Mouse (Mus musculus) ES-E14 (cell line): ENCODE results near the gene Insl3. TPM values are rescaled to one million over a fixed set of nuclear protein-coding genes. Genes with fewer than 3 reads are reported as not detected.
A peak's percentile ranks its signal among the peaks of the same experiment; 100 is the strongest.

Experiments
- DNase-seq: peaks from one replicate; pipeline ENCODE4 v3.0.0-alpha.2; 2013; ENCODE audit warnings: low read depth, low spot score
- H3K27ac ChIP-seq: 2 replicates; pipeline ENCODE4 v1.5.1; 2012; ENCODE audit warnings: low read depth, mild to moderate bottlenecking, low read length, moderate library complexity, mixed read lengths; ENCODE audit not compliant: poor library complexity, insufficient read depth, severe bottlenecking
- H3K36me3 ChIP-seq: 2 replicates; pipeline ENCODE4 v1.6.1; 2012; ENCODE audit warnings: mild to moderate bottlenecking, low read length, moderate library complexity, mixed read lengths; ENCODE audit not compliant: control insufficient read depth, poor library complexity, insufficient read depth, severe bottlenecking
- H3K4me1 ChIP-seq, 2 experiments: fragments of 150-350 bp in 1 of 2; sonication (generic) in 1 of 2; 2 replicates each; pipeline ENCODE4 v1.6.1; 2012; ENCODE audit warnings: low read length in 2 of 2, mild to moderate bottlenecking in 1 of 2, mixed read lengths in 1 of 2; ENCODE audit not compliant: control insufficient read depth in 2 of 2, insufficient read depth in 2 of 2, poor library complexity in 1 of 2
- H3K4me3 ChIP-seq, 2 experiments: fragments of 150-350 bp in 1 of 2; sonication (generic) in 1 of 2; 2 replicates each; pipeline ENCODE4 v1.5.1; 2012; ENCODE audit warnings: low read length in 2 of 2, low read depth in 1 of 2, mild to moderate bottlenecking in 1 of 2, mixed read lengths in 1 of 2; ENCODE audit not compliant: insufficient read depth in 1 of 2, poor library complexity in 1 of 2, severe bottlenecking in 1 of 2
- H3K9ac ChIP-seq: 2 replicates; pipeline ENCODE4 v1.6.1; 2012; ENCODE audit warnings: low read depth, mild to moderate bottlenecking, low read length, mixed read lengths; ENCODE audit not compliant: poor library complexity, insufficient read depth, severe bottlenecking
- H3K9me3 ChIP-seq: fragments of 150-350 bp; sonication (generic); 2 replicates; pipeline ENCODE4 v1.6.1; 2012; ENCODE audit warnings: low read depth, mild to moderate bottlenecking, low read length; ENCODE audit not compliant: control insufficient read depth, insufficient read depth
- CHD2 ChIP-seq: IDR thresholded peaks from 2 replicates; pipeline ENCODE4 v1.6.1; 2014; ENCODE audit warnings: mild to moderate bottlenecking, low read depth, low read length, inconsistent platforms
- HCFC1 ChIP-seq: IDR thresholded peaks from 2 replicates; pipeline ENCODE4 v1.6.1; 2012; ENCODE audit warnings: low read length, inconsistent platforms, borderline replicate concordance; ENCODE audit not compliant: insufficient read depth
- MAFK ChIP-seq: IDR thresholded peaks from 2 replicates; pipeline ENCODE4 v1.6.1; 2014; ENCODE audit warnings: mild to moderate bottlenecking, low read depth, low read length, inconsistent platforms; ENCODE audit not compliant: insufficient read depth
- ZC3H11A ChIP-seq: IDR thresholded peaks from 2 replicates; pipeline ENCODE4 v1.6.1; 2012; ENCODE audit warnings: low read depth, mild to moderate bottlenecking, inconsistent platforms, low read length, borderline replicate concordance
- ZNF384 ChIP-seq: IDR thresholded peaks from 2 replicates; pipeline ENCODE4 v1.6.1; 2012; ENCODE audit warnings: low read depth, low read length, inconsistent platforms
- in situ Hi-C, 2 experiments: fragments of 600-800 bp; cut with MboI; formaldehyde crosslinking; loops; one replicate each; pipeline ENCODE4 v1.15.1; 2025; ENCODE audit warnings: low sequenced_read_pairs in 2 of 2, inconsistent platforms in 1 of 2; ENCODE audit not compliant: unreplicated experiment in 2 of 2
- total RNA-seq: library from RNA; depleted of rRNA; stranded (reverse); fragments of 300-350 nt; gene quantifications from 2 replicates; pipeline ENCODE4 v1.2.3, GENCODE M21; 2012

The Insl3 gene
- total RNA-seq, 1 experiment, result 3.0 TPM

GRCm38 (mm10) chr8:71682832-71683231, 6.2 kb upstream of the Insl3 start:
- Histone ChIP-seq H3K4me1 (peaks cover 0 to 38% of the 10 kb centered on the region in 2 experiments; a peak in 2 of 4 replicates), H3K4me3 (no peak overlapping the region), H3K9me3 (no peaks in the 10 kb centered on the region), H3K27ac (no peak overlapping the region), H3K36me3 (peaks cover 12% of the 10 kb centered on the region), H3K9ac (no peak overlapping the region)
- TF ChIP-seq ZC3H11A (no peak), HCFC1 (no peak), ZNF384 (no peak), CHD2 (no peak), MAFK (no peak)
- in situ Hi-C loops, result no loop called here
- DNase-seq, result no peak

- H3K4me3 ChIP-seq, result no peak overlapping the region
Measured at GRCm38 (mm10) chr8:71684701-71685100, 4.3 kb upstream of the Insl3 start.

GRCm38 (mm10) chr8:71685573-71685972, 3.4 kb upstream of the Insl3 start:
- H3K27ac ChIP-seq, result no peak overlapping the region
- no peaks in the 10 kb centered on the region for H3K9me3 ChIP-seq
- peaks cover 12% of the 10 kb centered on the region for H3K36me3 ChIP-seq
- H3K9ac ChIP-seq, result peak overlapping the region; percentile 38
- no peak for TF ChIP-seq ZC3H11A
- no peak for TF ChIP-seq MAFK
- no peak for TF ChIP-seq CHD2
- peak; percentile 29; the same call in 1 of the 2 replicates for TF ChIP-seq HCFC1
- peaks cover 0 to 43% of the 10 kb centered on the region in 2 experiments; a peak in 2 of 4 replicates for H3K4me1 ChIP-seq
- peak overlapping the region; percentile 58 to 60 for H3K4me3 ChIP-seq
- in situ Hi-C loops, result no loop called here
- DNase-seq, result no peak

More at GRCm38 (mm10) chr8:71684701-71685100, 4.3 kb upstream of the Insl3 start:
- no peak for TF ChIP-seq MAFK
- no peak for TF ChIP-seq HCFC1
- no peak for TF ChIP-seq ZC3H11A
- no peak for TF ChIP-seq ZNF384
- TF ChIP-seq CHD2, result no peak
- Histone ChIP-seq H3K36me3 (peaks cover 12% of the 10 kb centered on the region), H3K4me1 (peaks cover 0 to 44% of the 10 kb centered on the region in 2 experiments; a peak in 2 of 4 replicates), H3K9ac (no peak overlapping the region), H3K27ac (no peak overlapping the region), H3K9me3 (no peaks in the 10 kb centered on the region)
- in situ Hi-C loops, result no loop called here
- DNase-seq, result no peak

- H3K36me3 ChIP-seq, result peaks cover 9% of the 10 kb centered on the region; the same call in 1 of the 2 replicates
Measured at GRCm38 (mm10) chr8:71686143-71686734, 2.8 kb upstream of the Insl3 start.

More at GRCm38 (mm10) chr8:71686143-71686734, 2.8 kb upstream of the Insl3 start:
- no peaks in the 10 kb centered on the region for H3K9me3 ChIP-seq
- in situ Hi-C loops, result no loop called here
- peaks cover 0 to 41% of the 10 kb centered on the region in 2 experiments; a peak in 2 of 4 replicates for H3K4me1 ChIP-seq
- peak overlapping the region; percentile 58 to 60; a peak in 3 of 4 replicates for H3K4me3 ChIP-seq
- DNase-seq, result no peak
- no peak overlapping the region; the same call in 1 of the 2 replicates for H3K9ac ChIP-seq
- H3K27ac ChIP-seq, result no peak overlapping the region
- no peak for TF ChIP-seq ZC3H11A
- TF ChIP-seq ZNF384, result no peak
- no peak for TF ChIP-seq HCFC1
- no peak for TF ChIP-seq CHD2
- no peak for TF ChIP-seq MAFK
